Mouse (Mus musculus): ENCODE results near the gene Aloxe3.

DNA sequence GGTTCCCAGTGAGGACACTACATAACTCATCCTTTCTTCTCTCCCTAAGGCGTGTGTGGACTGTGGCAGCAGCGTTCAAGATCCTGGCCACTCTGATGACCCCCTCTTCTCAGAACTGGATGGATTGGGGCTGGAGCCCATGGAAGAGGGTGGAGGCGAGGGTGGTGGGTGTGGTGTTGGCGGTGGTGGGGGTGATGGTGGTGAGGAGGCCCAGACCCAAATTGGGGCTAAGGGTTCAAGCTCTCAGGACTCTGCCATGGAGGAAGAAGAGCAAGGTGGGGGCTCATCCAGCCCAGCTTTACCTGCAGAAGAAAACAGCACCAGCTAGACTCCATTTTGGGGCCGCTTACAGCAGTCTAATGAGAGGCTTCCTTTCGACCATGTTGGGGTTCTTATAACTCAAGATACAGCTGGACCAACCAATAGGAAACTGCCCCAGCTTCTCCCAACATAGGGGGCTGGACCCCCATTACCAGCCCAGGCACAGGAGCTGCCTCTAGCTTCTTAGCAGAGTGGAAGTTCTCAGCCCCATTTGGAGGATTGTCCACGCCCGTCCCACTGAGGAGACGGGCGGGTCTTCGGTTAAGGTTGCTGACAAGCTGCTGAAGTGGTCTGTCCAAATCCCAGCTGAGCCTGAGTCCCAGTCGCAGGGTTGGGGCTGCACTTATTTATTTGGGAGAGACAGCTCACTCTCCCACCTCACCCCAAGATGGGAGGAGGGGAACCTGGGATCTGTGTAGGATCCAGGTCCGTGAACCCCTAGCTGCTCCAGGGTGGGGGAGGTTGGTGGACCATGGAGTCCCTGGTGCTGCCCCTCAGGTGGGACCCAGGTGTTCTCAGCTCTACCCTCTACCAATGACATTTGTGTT, 16.4 kb upstream of the Aloxe3 start:
- no peak for TF ChIP-seq CTCF (IDR thresholded peaks at IDR 0.05; ENCODE audit: low read depth)
- no peak for TF ChIP-seq EP300 (IDR thresholded peaks at IDR 0.05; ENCODE audit: low read depth)
